Mouse (Mus musculus): ENCODE measurements at regions not wholly inside any gene's neighbourhood (a gene's known extent, or its start where the extent isn't known, plus 50 kb on each side); places are given as distances from the start of the nearest gene placed in this dataset.

DNA sequence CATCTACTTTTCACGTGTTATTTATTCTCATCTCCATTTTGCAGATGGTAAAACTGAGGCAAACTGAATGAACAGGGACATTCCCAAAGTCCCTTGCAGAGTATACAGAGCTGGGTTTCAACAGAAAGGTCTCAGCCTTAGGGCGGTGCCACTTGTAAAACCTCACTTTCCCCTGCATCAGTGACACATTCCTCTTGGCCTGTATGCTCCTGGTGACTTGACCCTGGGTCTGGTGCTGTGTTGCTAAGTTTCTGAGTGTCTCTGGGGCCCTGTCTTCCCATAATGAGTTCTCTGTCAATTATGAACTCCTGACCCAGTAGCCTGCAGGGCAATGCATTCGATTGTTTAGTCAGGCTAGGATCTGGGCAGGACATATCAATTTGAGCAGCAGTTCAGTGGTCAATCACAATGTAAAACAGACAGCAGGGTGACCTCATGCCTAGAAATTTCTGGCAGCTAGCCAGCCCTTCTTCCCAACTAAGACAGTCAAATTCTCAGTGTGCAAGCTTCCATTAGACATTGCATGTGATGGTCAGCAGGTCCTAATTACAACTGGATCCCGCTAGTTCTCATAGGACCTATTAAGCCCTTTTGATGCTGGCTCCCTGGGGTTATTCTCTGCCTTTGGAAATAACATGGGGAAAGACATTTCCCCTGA lies 863.5 kb upstream of the Lrrc6 start:
- no peak for TF ChIP-seq POLR2A (IDR thresholded peaks at IDR 0.05; ENCODE audit: insufficient read depth, low read depth, low read length)
- no peak for TF ChIP-seq CTCF (IDR thresholded peaks at IDR 0.05; ENCODE audit: insufficient read depth, low read depth, low read length)
